Mouse (Mus musculus): ENCODE data around the gene Myocos. TPM values are rescaled to one million over a fixed set of nuclear protein-coding genes. Genes with fewer than 3 reads are reported as not detected.
A peak's percentile ranks its signal among the peaks of the same experiment; 100 is the strongest.
"Not testable (repeated sequence)": the region's sequence is repeated elsewhere in the genome, so short reads cannot be mapped to it uniquely, and the experiment has no call there.

The Myocos gene
- polyA plus RNA-seq, 1 experiment from 2014 or later, result not detected

- ATAC-seq (ENCODE audit: borderline replicate concordance, extremely low read depth, low FRiP score, low TSS enrichment), result no peak
- Histone ChIP-seq H3K4me2 (no peak overlapping the region), H3K27ac (no peak overlapping the region), H3K27me3 (no peaks in the 10 kb centered on the region), H3K36me3 (no peaks in the 10 kb centered on the region), H3K9me3 (no peaks in the 10 kb centered on the region), H3K4me1 (peaks cover 9% of the 10 kb centered on the region), H3K9ac (no peak overlapping the region), H3K4me3 (no peak overlapping the region)
- 89% methylated on average over 1 of the region's 1 CpGs for WGBS
Observed at GRCm38 (mm10) chr1:162639861-162640260, 18.2 kb downstream of the Myocos start.

GRCm38 (mm10) chr1:162639051-162639750, 18.8 kb downstream of the Myocos start, which contains the start of gene Myoc:
Gene Myoc (plus strand): TSS chr1:162639155.
- H3K36me3 ChIP-seq, result no peaks in the 10 kb centered on the region
- no peak within 1 kb of the TSS for H3K9ac ChIP-seq
- ATAC-seq (ENCODE audit: borderline replicate concordance, extremely low read depth, low FRiP score, low TSS enrichment), result no peak
- H3K4me1 ChIP-seq, result peaks cover 9% of the 10 kb centered on the region
- WGBS, result 75% methylated on average over 10 of the region's 10 CpGs
- H3K9me3 ChIP-seq, result no peaks in the 10 kb centered on the region
- no peak within 1 kb of the TSS for H3K4me2 ChIP-seq
- H3K27ac ChIP-seq, result no peak within 1 kb of the TSS
- H3K27me3 ChIP-seq, result no peaks in the 10 kb centered on the region
- H3K4me3 ChIP-seq, result no peak within 1 kb of the TSS

GRCm38 (mm10) chr1:162638535-162638934, 19.5 kb downstream of the Myocos start:
- no peak for ATAC-seq (ENCODE audit: borderline replicate concordance, extremely low read depth, low FRiP score, low TSS enrichment)
- no peak overlapping the region for H3K27ac ChIP-seq
- H3K9ac ChIP-seq, result no peak overlapping the region
- WGBS, result 86% methylated on average over 4 of the region's 4 CpGs
- no peaks in the 10 kb centered on the region for H3K9me3 ChIP-seq
- H3K4me2 ChIP-seq, result no peak overlapping the region
- peaks cover 6% of the 10 kb centered on the region for H3K4me1 ChIP-seq
- H3K4me3 ChIP-seq, result no peak overlapping the region
- H3K27me3 ChIP-seq, result no peaks in the 10 kb centered on the region
- H3K36me3 ChIP-seq, result no peaks in the 10 kb centered on the region

- Histone ChIP-seq H3K4me3 (no peak overlapping the region), H3K4me2 (no peak overlapping the region)
- WGBS, result 75% methylated on average over 3 of the region's 3 CpGs
Observed at GRCm38 (mm10) chr1:162636516-162636915, 21.5 kb downstream of the Myocos start.

GRCm38 (mm10) chr1:162635291-162635931, 22.6 kb downstream of the Myocos start:
- not testable (repeated sequence) for H3K9ac ChIP-seq; H3K4me3 ChIP-seq; H3K9me3 ChIP-seq; ATAC-seq (ENCODE audit: borderline replicate concordance, extremely low read depth, low FRiP score, low TSS enrichment); H3K27me3 ChIP-seq; H3K4me2 ChIP-seq; H3K27ac ChIP-seq; H3K36me3 ChIP-seq; H3K4me1 ChIP-seq
- WGBS, result 23% methylated on average over 1 of the region's 1 CpGs

More at GRCm38 (mm10) chr1:162636516-162636915, 21.5 kb downstream of the Myocos start:
- H3K9ac ChIP-seq, result no peak overlapping the region
- no peak for ATAC-seq (ENCODE audit: borderline replicate concordance, extremely low read depth, low FRiP score, low TSS enrichment)
- H3K4me1 ChIP-seq, result peaks cover 6% of the 10 kb centered on the region
- H3K27me3 ChIP-seq, result no peaks in the 10 kb centered on the region
- no peaks in the 10 kb centered on the region for H3K9me3 ChIP-seq
- no peaks in the 10 kb centered on the region for H3K36me3 ChIP-seq
- H3K27ac ChIP-seq, result no peak overlapping the region

- WGBS, result 95% methylated on average over 15 of the region's 15 CpGs
- not testable (repeated sequence) for H3K27ac ChIP-seq; H3K9me3 ChIP-seq; H3K9ac ChIP-seq; H3K4me1 ChIP-seq; H3K4me2 ChIP-seq; ATAC-seq (ENCODE audit: borderline replicate concordance, extremely low read depth, low FRiP score, low TSS enrichment); H3K27me3 ChIP-seq; H3K4me3 ChIP-seq; H3K36me3 ChIP-seq
Observed at GRCm38 (mm10) chr1:162628326-162628725, 29.7 kb downstream of the Myocos start.

GRCm38 (mm10) chr1:162627821-162628220, 30.2 kb downstream of the Myocos start:
- not testable (repeated sequence) for H3K9me3 ChIP-seq; H3K36me3 ChIP-seq; H3K27ac ChIP-seq; H3K27me3 ChIP-seq; H3K4me2 ChIP-seq; ATAC-seq (ENCODE audit: borderline replicate concordance, extremely low read depth, low FRiP score, low TSS enrichment); H3K9ac ChIP-seq; H3K4me3 ChIP-seq; H3K4me1 ChIP-seq
- WGBS, result 69% methylated on average over 4 of the region's 4 CpGs

GRCm38 (mm10) chr1:162625229-162625628, 32.8 kb downstream of the Myocos start:
- no peaks in the 10 kb centered on the region for H3K9me3 ChIP-seq
- H3K9ac ChIP-seq, result no peak overlapping the region
- no peak for ATAC-seq (ENCODE audit: borderline replicate concordance, extremely low read depth, low FRiP score, low TSS enrichment)
- no peak overlapping the region for H3K27ac ChIP-seq
- WGBS, result 27% methylated on average over 7 of the region's 7 CpGs
- no peak overlapping the region for H3K4me2 ChIP-seq
- H3K4me1 ChIP-seq, result no peaks in the 10 kb centered on the region
- no peak overlapping the region for H3K4me3 ChIP-seq
- no peaks in the 10 kb centered on the region for H3K36me3 ChIP-seq
- no peaks in the 10 kb centered on the region for H3K27me3 ChIP-seq

GRCm38 (mm10) chr1:162623895-162624294, 34.1 kb downstream of the Myocos start:
- WGBS, result 34% methylated on average over 4 of the region's 4 CpGs
- ATAC-seq (ENCODE audit: borderline replicate concordance, extremely low read depth, low FRiP score, low TSS enrichment), result 0 out of 2 replicates have a peak, but pooled peaks have one; percentile 29
- no peak overlapping the region for H3K4me2 ChIP-seq

GRCm38 (mm10) chr1:162620487-162620886, 37.5 kb downstream of the Myocos start:
- Histone ChIP-seq H3K4me3 (no peak overlapping the region), H3K36me3 (no peaks in the 10 kb centered on the region), H3K4me1 (no peaks in the 10 kb centered on the region), H3K27ac (no peak overlapping the region), H3K27me3 (no peaks in the 10 kb centered on the region), H3K9ac (no peak overlapping the region), H3K9me3 (no peaks in the 10 kb centered on the region), H3K4me2 (no peak overlapping the region)
- no peak for ATAC-seq (ENCODE audit: borderline replicate concordance, extremely low read depth, low FRiP score, low TSS enrichment)
- 67% methylated on average over 4 of the region's 4 CpGs for WGBS

More at GRCm38 (mm10) chr1:162623895-162624294, 34.1 kb downstream of the Myocos start:
- no peak overlapping the region for H3K4me3 ChIP-seq
- H3K27me3 ChIP-seq, result no peaks in the 10 kb centered on the region
- H3K27ac ChIP-seq, result no peak overlapping the region
- H3K9me3 ChIP-seq, result no peaks in the 10 kb centered on the region
- no peaks in the 10 kb centered on the region for H3K36me3 ChIP-seq
- H3K9ac ChIP-seq, result no peak overlapping the region
- no peaks in the 10 kb centered on the region for H3K4me1 ChIP-seq

GRCm38 (mm10) chr1:162615511-162615910, 42.5 kb downstream of the Myocos start:
- Histone ChIP-seq H3K36me3 (no peaks in the 10 kb centered on the region), H3K9ac (no peak overlapping the region), H3K9me3 (no peaks in the 10 kb centered on the region), H3K4me2 (no peak overlapping the region), H3K27ac (no peak overlapping the region), H3K27me3 (no peaks in the 10 kb centered on the region), H3K4me3 (no peak overlapping the region), H3K4me1 (no peaks in the 10 kb centered on the region)
- WGBS, result 64% methylated on average over 1 of the region's 1 CpGs
- ATAC-seq (ENCODE audit: borderline replicate concordance, extremely low read depth, low FRiP score, low TSS enrichment), result no peak

GRCm38 (mm10) chr1:162611191-162611590, 46.8 kb downstream of the Myocos start:
- Histone ChIP-seq H3K4me3 (no peak overlapping the region), H3K27ac (no peak overlapping the region), H3K27me3 (no peaks in the 10 kb centered on the region), H3K9ac (no peak overlapping the region), H3K36me3 (no peaks in the 10 kb centered on the region), H3K4me1 (no peaks in the 10 kb centered on the region), H3K9me3 (no peaks in the 10 kb centered on the region), H3K4me2 (no peak overlapping the region)
- ATAC-seq (ENCODE audit: borderline replicate concordance, extremely low read depth, low FRiP score, low TSS enrichment), result no peak
- 55% methylated on average over 4 of the region's 4 CpGs for WGBS

All from lung, embryonic 15.5 days (tissue).